Mouse (Mus musculus) lung, postnatal 0 days (tissue): ENCODE measurements around the gene Galnt13.

Source experiments
- CTCF ChIP-seq: IDR thresholded peaks from 2 replicates; pipeline ENCODE4 v1.5.1; 2016; ENCODE audit warnings: antibody characterized with exemption, mild to moderate bottlenecking
- EP300 ChIP-seq: IDR thresholded peaks from 2 replicates; pipeline ENCODE4 v1.6.1; 2016; ENCODE audit warnings: antibody characterized with exemption, mild to moderate bottlenecking, control low read depth

DNA sequence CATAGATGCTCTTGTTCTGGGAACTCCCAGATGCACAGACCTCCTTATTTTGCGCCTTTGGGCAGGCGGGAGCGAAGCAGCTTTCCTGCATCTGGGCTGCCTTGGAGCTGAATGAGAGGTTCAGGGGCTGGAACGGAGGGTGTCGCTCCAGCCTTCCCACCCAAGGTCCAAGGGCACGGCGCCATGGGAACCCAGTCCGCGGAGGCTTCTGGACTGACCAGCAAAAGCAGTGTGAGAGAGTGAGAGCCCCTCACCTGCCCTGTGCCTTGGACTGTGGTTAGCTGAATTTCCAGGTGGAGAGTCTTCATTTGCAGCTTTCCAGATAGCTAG lies 1.3 kb downstream of the Galnt13 start:
- TF ChIP-seq CTCF (no peak), EP300 (no peak)
